Mouse (Mus musculus) stomach, embryonic 16.5 days (tissue): ENCODE data around the gene Cdkn2a. TPM values are rescaled to one million over a fixed set of nuclear protein-coding genes. Genes with fewer than 3 reads are reported as not detected.

Experiments used
- ATAC-seq: fragments of 200-750 bp; cut with Nextera tagmentation; 2 replicates; pipeline ENCODE4 v1.8.0; 2017; ENCODE audit warnings: moderate number of reproducible peaks, moderate TSS enrichment; ENCODE audit not compliant: insufficient read depth, low FRiP score
- H3K27ac ChIP-seq: fragments of 300-500 bp; sonication (generic); 2 replicates; pipeline ENCODE4 v1.5.1; 2014; ENCODE audit warnings: low read length
- H3K27me3 ChIP-seq: fragments of 300-500 bp; sonication (generic); 2 replicates; pipeline ENCODE4 v1.6.1; 2014; ENCODE audit warnings: low read length, control low read depth, mixed read lengths; ENCODE audit not compliant: control insufficient read depth, insufficient read depth
- H3K36me3 ChIP-seq: fragments of 300-500 bp; sonication (generic); 2 replicates; pipeline ENCODE4 v1.6.1; 2014; ENCODE audit warnings: low read length; ENCODE audit not compliant: control insufficient read depth, insufficient read depth
- H3K4me1 ChIP-seq: fragments of 300-500 bp; sonication (generic); 2 replicates; pipeline ENCODE4 v1.6.1; 2014; ENCODE audit warnings: low read length, control low read depth, mixed read lengths; ENCODE audit not compliant: control insufficient read depth, insufficient read depth
- H3K4me2 ChIP-seq: fragments of 300-500 bp; sonication (generic); 2 replicates; pipeline ENCODE4 v1.6.1; 2014; ENCODE audit warnings: low read depth, low read length, mixed read lengths
- H3K4me3 ChIP-seq: fragments of 300-500 bp; sonication (generic); replicated peaks from 2 replicates; pipeline ENCODE4 v1.5.1; 2014; ENCODE audit warnings: mild to moderate bottlenecking, low read length
- H3K9ac ChIP-seq: fragments of 300-500 bp; sonication (generic); 2 replicates; pipeline ENCODE4 v1.6.1; 2014; ENCODE audit warnings: low read length
- H3K9me3 ChIP-seq: fragments of 300-500 bp; sonication (generic); replicated peaks from 2 replicates; pipeline ENCODE4 v1.6.1; 2016; ENCODE audit warnings: low read length, control low read depth; ENCODE audit not compliant: control insufficient read depth
- WGBS: fragments of 180-500 bp; shearing (Covaris S2); extraction: QIAGEN DNeasy Blood & Tissue Kit; methylation state at CpG from one replicate; pipeline ENCODE4 v1.1.7; 2014; 5-methylcytosine and 5-hydroxymethylcytosine counted together
- polyA plus RNA-seq: library from polyadenylated mRNA; unstranded; fragments of >200 nt; fragmentation: Nextera tagmentation; extraction: Ambion mirVana; gene quantifications from 2 replicates; pipeline ENCODE4 v1.2.1, GENCODE M21; 2015

Gene Cdkn2a
- polyA plus RNA-seq, 1 experiment from 2014 or later = not detected

GRCm38 (mm10) chr4:89273585-89273984 lies 20.9 kb downstream of the Cdkn2a start:
- H3K4me3 ChIP-seq = no peak overlapping the region
- H3K9me3 ChIP-seq = no peaks in the 10 kb centered on the region
- H3K27me3 ChIP-seq = peaks cover 68% of the 10 kb centered on the region
- WGBS = 1% methylated on average over 9 of the region's 9 CpGs
- ATAC-seq = 0 out of 2 replicates have a peak, but pooled peaks have one; percentile 13
- peak overlapping the region; percentile 0; the same call in 1 of the 2 replicates for H3K4me2 ChIP-seq
- H3K36me3 ChIP-seq = no peaks in the 10 kb centered on the region
- H3K27ac ChIP-seq = no peak overlapping the region
- H3K9ac ChIP-seq = no peak overlapping the region
- H3K4me1 ChIP-seq = no peaks in the 10 kb centered on the region

GRCm38 (mm10) chr4:89272961-89273540 lies 21.4 kb downstream of the Cdkn2a start:
- no peak overlapping the region for H3K4me2 ChIP-seq
- H3K27me3 ChIP-seq = peaks cover 65% of the 10 kb centered on the region
- no peak overlapping the region for H3K4me3 ChIP-seq
- no peaks in the 10 kb centered on the region for H3K9me3 ChIP-seq
- no peaks in the 10 kb centered on the region for H3K36me3 ChIP-seq
- no peak overlapping the region for H3K9ac ChIP-seq
- no peaks in the 10 kb centered on the region for H3K4me1 ChIP-seq
- WGBS = 2% methylated on average over 20 of the region's 20 CpGs
- no peak overlapping the region for H3K27ac ChIP-seq
- ATAC-seq = 0 out of 2 replicates have a peak, but pooled peaks have one; percentile 10

GRCm38 (mm10) chr4:89272101-89272718 lies 22.2 kb downstream of the Cdkn2a start:
- Histone ChIP-seq H3K9me3 (no peaks in the 10 kb centered on the region), H3K27me3 (peaks cover 60% of the 10 kb centered on the region), H3K4me1 (no peaks in the 10 kb centered on the region), H3K4me2 (no peak overlapping the region), H3K36me3 (no peaks in the 10 kb centered on the region), H3K27ac (no peak overlapping the region), H3K9ac (no peak overlapping the region), H3K4me3 (no peak overlapping the region)
- 5% methylated on average over 18 of the region's 18 CpGs for WGBS
- no peak for ATAC-seq

- H3K27me3 ChIP-seq = peaks cover 3% of the 10 kb centered on the region; the same call in 1 of the 2 replicates
- no peak overlapping the region for H3K4me3 ChIP-seq
- 71% methylated on average over 1 of the region's 1 CpGs for WGBS
- H3K4me1 ChIP-seq = no peaks in the 10 kb centered on the region
- H3K9me3 ChIP-seq = no peaks in the 10 kb centered on the region
- no peak overlapping the region for H3K4me2 ChIP-seq
- H3K9ac ChIP-seq = no peak overlapping the region
- no peaks in the 10 kb centered on the region for H3K36me3 ChIP-seq
- no peak overlapping the region for H3K27ac ChIP-seq
- ATAC-seq = no peak
Observed at GRCm38 (mm10) chr4:89257768-89258167, 36.7 kb downstream of the Cdkn2a start.

GRCm38 (mm10) chr4:89234446-89234845 lies 60.0 kb downstream of the Cdkn2a start:
- no peaks in the 10 kb centered on the region for H3K4me1 ChIP-seq
- H3K27ac ChIP-seq = no peak overlapping the region
- H3K9me3 ChIP-seq = no peaks in the 10 kb centered on the region
- H3K9ac ChIP-seq = no peak overlapping the region
- H3K4me3 ChIP-seq = no peak overlapping the region
- H3K4me2 ChIP-seq = no peak overlapping the region
- WGBS = 90% methylated on average over 8 of the region's 8 CpGs
- no peaks in the 10 kb centered on the region for H3K27me3 ChIP-seq
- no peak for ATAC-seq
- H3K36me3 ChIP-seq = no peaks in the 10 kb centered on the region

Other genes with a start within 250 kb of the Cdkn2a start
- gene Mtap, start 157.5 kb downstream of the Cdkn2a start, polyA plus RNA-seq = 52.3 and 53.8 TPM in 2 replicates
- gene Cdkn2b, start 16.4 kb upstream of the Cdkn2a start, polyA plus RNA-seq = 11.6 TPM in 2 replicates